Mouse (Mus musculus) testis, adult 2 months (tissue): ENCODE results near the gene Olfr1339.

Experiments used
- CTCF ChIP-seq: fragments of 200-500 bp; IDR thresholded peaks from 2 replicates; pipeline ENCODE4 v1.5.1; 2012; ENCODE audit warnings: low read depth, mild to moderate bottlenecking, inconsistent platforms, low read length, moderate library complexity; ENCODE audit not compliant: control insufficient read depth, insufficient read depth, insufficient replicate concordance
- POLR2A ChIP-seq: fragments of 200-500 bp; IDR thresholded peaks from 2 replicates; pipeline ENCODE4 v1.6.1; 2012; ENCODE audit warnings: low read depth, mild to moderate bottlenecking, inconsistent platforms, low read length, moderate library complexity; ENCODE audit not compliant: control insufficient read depth

GRCm38 (mm10) chr4:118782486-118782885 lies 50.5 kb downstream of the Olfr1339 start, which contains the start of gene Olfr1337:
- TF ChIP-seq CTCF (no peak), POLR2A (no peak)
